Mouse (Mus musculus): Measurements from ENCODE around the gene 3110021N24Rik. TPM values are rescaled to one million over a fixed set of nuclear protein-coding genes. Genes with fewer than 3 reads are reported as not detected.

3110021N24Rik gene
- polyA plus RNA-seq, 1 experiment, result not detected

DNA sequence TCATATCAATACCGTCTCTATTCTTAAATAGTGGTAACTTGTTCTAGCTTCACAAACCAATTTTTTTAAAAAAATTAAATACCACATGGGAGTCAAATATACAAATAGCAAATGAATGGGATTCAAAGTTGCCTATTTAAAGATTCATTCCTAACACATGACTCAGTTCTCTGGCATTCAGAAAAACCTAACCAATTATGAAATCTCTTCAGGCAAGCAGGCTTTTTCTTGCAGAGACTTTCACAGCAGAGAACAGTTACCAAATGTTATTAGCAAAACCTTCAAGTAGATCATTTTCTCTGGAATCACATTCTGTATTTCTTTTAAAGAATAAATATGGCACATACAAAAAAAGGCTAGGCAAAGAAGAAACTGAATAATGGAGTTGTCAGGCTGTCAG, 111.2 kb downstream of the 3110021N24Rik start:
- H3K4me3 ChIP-seq (replicated peaks), result no peak overlapping the region
- no peaks in the 10 kb centered on the region for H3K27me3 ChIP-seq (replicated peaks)
- TF ChIP-seq FLI1 (IDR thresholded peaks at IDR 0.05; ENCODE audit: low read length) (no peak), GATA1 (IDR thresholded peaks at IDR 0.05; ENCODE audit: borderline replicate concordance, low read length) (no peak)
- peaks cover 22% of the 10 kb centered on the region for H3K4me1 ChIP-seq
- peaks cover 38% of the 10 kb centered on the region for H3K36me3 ChIP-seq (replicated peaks; ENCODE audit: low read length)
- no peaks in the 10 kb centered on the region for H3K9me3 ChIP-seq

Other genes starting within 250 kb of the 3110021N24Rik start
- 1.5 and 5.3 TPM in 2 replicates for gene Prpf38a, start 140.3 kb upstream of the 3110021N24Rik start, polyA plus RNA-seq (2012; ENCODE audit: insufficient read depth, low replicate concordance)
- 0.80 and 3.7 TPM in 2 replicates for gene Orc1, start 140.2 kb upstream of the 3110021N24Rik start, polyA plus RNA-seq (2012; ENCODE audit: insufficient read depth, low replicate concordance)
- 24.8 and 45.3 TPM in 2 replicates for gene Cc2d1b, start 99.7 kb upstream of the 3110021N24Rik start, polyA plus RNA-seq (2012; ENCODE audit: insufficient read depth, low replicate concordance)
- gene Zfyve9, start 61.1 kb downstream of the 3110021N24Rik start, polyA plus RNA-seq (2012; ENCODE audit: insufficient read depth, low replicate concordance), result 0.01 TPM in 1 of 2 replicates, not detected in the other
- gene Btf3l4, start 114.0 kb downstream of the 3110021N24Rik start, polyA plus RNA-seq (2012; ENCODE audit: insufficient read depth, low replicate concordance), result 4.9 and 5.4 TPM in 2 replicates
- 6.4 TPM in 1 of 2 replicates, not detected in the other for gene Txndc12, start 115.0 kb downstream of the 3110021N24Rik start, polyA plus RNA-seq (2012; ENCODE audit: insufficient read depth, low replicate concordance)
- 33.5 and 40.0 TPM in 2 replicates for gene Kti12, start 128.1 kb downstream of the 3110021N24Rik start, polyA plus RNA-seq (2012; ENCODE audit: insufficient read depth, low replicate concordance)
- gene A730015C16Rik, start 129.0 kb downstream of the 3110021N24Rik start, polyA plus RNA-seq (2012; ENCODE audit: insufficient read depth, low replicate concordance), result 0.22 TPM in 1 of 2 replicates, not detected in the other
- gene Rab3b, start 159.4 kb downstream of the 3110021N24Rik start, polyA plus RNA-seq (2012; ENCODE audit: insufficient read depth, low replicate concordance), result not detected in 2 replicates